Mouse (Mus musculus): ENCODE results near the gene Cdhr2.

GRCm38 (mm10) chr13:54755201-54755830 lies 54.1 kb downstream of the Cdhr2 start:
- no peak for TF ChIP-seq CTCF (IDR thresholded peaks at IDR 0.05 in 2 of 3, conservative IDR thresholded peaks at IDR 0.05 in 1 of 3; ENCODE audit: control insufficient read depth in 1 of 3, insufficient read depth in 1 of 3, low read depth in 2 of 3, low read length in 3 of 3, poor library complexity in 1 of 3, severe bottlenecking in 1 of 3)
- no peak for TF ChIP-seq ZMIZ1 (IDR thresholded peaks at IDR 0.05; ENCODE audit: low read depth, low read length)
- TF ChIP-seq TBP (IDR thresholded peaks at IDR 0.05; ENCODE audit: low read depth, low read length), result no peak
- TF ChIP-seq CHD2 (IDR thresholded peaks at IDR 0.05; ENCODE audit: low read length), result no peak
- no peak for TF ChIP-seq JUND (IDR thresholded peaks at IDR 0.05; ENCODE audit: low read depth, low read length)
- TF ChIP-seq POLR2A (IDR thresholded peaks at IDR 0.05; ENCODE audit: control insufficient read depth in 1 of 2, insufficient read depth in 1 of 2, low read depth in 1 of 2, low read length in 2 of 2, poor library complexity in 1 of 2), result no peak
- no peak for TF ChIP-seq E2F4 (IDR thresholded peaks at IDR 0.05; ENCODE audit: borderline replicate concordance, low read depth, low read length)
- no peak for TF ChIP-seq GATA1 (IDR thresholded peaks at IDR 0.05; ENCODE audit: low read depth, low read length)

Measured in MEL (cell line).